16 mouse cellular contexts compared by ENCODE assay signal in the genomic region with DNA sequence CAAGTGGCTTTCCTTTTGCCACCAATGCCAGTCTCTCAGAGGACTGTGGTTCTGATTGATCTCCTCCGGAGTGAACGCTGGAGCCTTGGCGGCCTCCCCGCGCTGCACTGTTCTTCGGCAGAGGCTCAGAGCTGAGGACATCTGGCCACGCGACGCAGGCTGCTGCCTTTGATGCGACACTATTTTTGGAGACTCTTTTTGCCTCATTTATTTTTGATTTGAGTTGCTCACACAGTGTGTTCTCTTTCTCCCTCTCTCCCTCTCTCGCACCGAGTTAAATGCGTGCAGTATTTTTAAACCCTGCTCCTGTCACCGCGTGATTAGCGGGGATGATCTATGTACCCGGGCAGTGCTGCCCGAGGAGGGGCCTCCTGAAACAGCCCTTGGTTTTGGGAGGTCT. TPM values are rescaled to one million over a fixed set of nuclear protein-coding genes. Genes with fewer than 3 reads are reported as not detected.
DNase-seq lines count a peak whose midpoint lies in the region; ATAC-seq lines count a peak whose summit lies in the region.
"Had no signal": no experiment of that assay in that cellular context is flagged by ENCODE, and none has a peak within 500 bp of the region (broad histone marks: within the 10 kb centered on the region; RNA-seq: fewer than 3 reads in every experiment).

No protein-coding gene starts in this region.

- WGBS in heart, embryonic 14.5 days: 38% methylated on average over 18 of the region's 18 CpGs
- WGBS in limb, embryonic 11.5 days: 69% methylated on average over 18 of the region's 18 CpGs
- 82% methylated on average over 18 of the region's 18 CpGs for WGBS in limb, embryonic 10.5 days

- H3K27me3 ChIP-seq in heart, embryonic 14.5 days (ENCODE audit: control insufficient read depth, insufficient read depth, low read length): 0 out of 2 replicates have a peak, but pooled peaks cover 3% of the 10 kb centered on the region
- H3K27me3 ChIP-seq in limb, embryonic 11.5 days (ENCODE audit: control insufficient read depth, insufficient read depth, low read length): no peaks in the 10 kb centered on the region
- no peaks in the 10 kb centered on the region for H3K27me3 ChIP-seq in limb, embryonic 10.5 days (ENCODE audit: low read depth, poor library complexity, severe bottlenecking)
- H3K27me3 ChIP-seq: midbrain, embryonic 15.5 days had no signal

- H3K36me3 ChIP-seq in heart, embryonic 14.5 days (ENCODE audit: control insufficient read depth, insufficient read depth, low read length): no peaks in the 10 kb centered on the region
- H3K36me3 ChIP-seq in limb, embryonic 11.5 days (ENCODE audit: control insufficient read depth, insufficient read depth, low read length): no peaks in the 10 kb centered on the region
- H3K36me3 ChIP-seq in limb, embryonic 10.5 days: no peaks in the 10 kb centered on the region
- H3K36me3 ChIP-seq: midbrain, embryonic 15.5 days had no signal

- intact Hi-C loops in heart, postnatal 10 days (cut with DNase I): no loop called here
- intact Hi-C loops in left cerebral cortex, postnatal 14 days (cut with DNase I): no loop called here

- H3K9ac ChIP-seq in heart, embryonic 14.5 days (ENCODE audit: low read length): peak overlapping the region; percentile 14; the same call in 1 of the 2 replicates
- 0 out of 2 replicates have a peak overlapping the region, but pooled peaks have one; percentile 1 for H3K9ac ChIP-seq in limb, embryonic 11.5 days (ENCODE audit: low read length)
- H3K9ac ChIP-seq: midbrain, embryonic 15.5 days had no signal

- H3K9me3 ChIP-seq in heart, embryonic 14.5 days (ENCODE audit: control insufficient read depth, low read length): peaks cover under 1% of the 10 kb centered on the region; the same call in 1 of the 2 replicates
- no peaks in the 10 kb centered on the region for H3K9me3 ChIP-seq in limb, embryonic 11.5 days (ENCODE audit: control insufficient read depth, low read length)
- H3K9me3 ChIP-seq in limb, embryonic 10.5 days (replicated peaks): no peaks in the 10 kb centered on the region
- H3K9me3 ChIP-seq: midbrain, embryonic 15.5 days had no signal

- DNase-seq in heart, postnatal 10 days: no peak
- DNase-seq in limb, embryonic 11.5 days (ENCODE audit: low spot score): no peak
- no peak for DNase-seq in limb, embryonic 10.5 days (ENCODE audit: low spot score)
- DNase-seq in left cerebral cortex, postnatal 14 days (ENCODE audit: low spot score in 2 of 2): peak; percentile 79 to 88
- DNase-seq in right cerebral cortex, postnatal 36 days (ENCODE audit: low spot score in 2 of 2): peak; percentile 81 to 87
- DNase-seq in thymus, adult 18-20 months: no peak
- DNase-seq in c-Kit-positive CD71-positive TER-119-positive erythroid progenitor cells, embryonic 14.5 days (ENCODE audit: low spot score): no peak
- DNase-seq: cerebellum, adult 8-10 months; gastrocnemius, postnatal 10 days; heart, postnatal 4 days; spleen, adult 18-20 months had no signal

- peaks cover 3 to 6% of the 10 kb centered on the region in 2 experiments; a peak in 2 of 4 replicates for H3K4me1 ChIP-seq in heart, embryonic 14.5 days (ENCODE audit: control insufficient read depth in 2 of 2, insufficient read depth in 2 of 2, low read length in 2 of 2)
- no peaks in the 10 kb centered on the region for H3K4me1 ChIP-seq in limb, embryonic 11.5 days (ENCODE audit: control insufficient read depth, insufficient read depth, low read length)
- H3K4me1 ChIP-seq in limb, embryonic 10.5 days: peaks cover 10% of the 10 kb centered on the region

- no peak overlapping the region for H3K4me3 ChIP-seq in heart, embryonic 14.5 days (ENCODE audit: control insufficient read depth in 1 of 2, insufficient read depth in 1 of 2, low read depth in 1 of 2, low read length in 2 of 2)
- H3K4me3 ChIP-seq in limb, embryonic 11.5 days (ENCODE audit: low read depth, low read length): no peak overlapping the region
- no peak overlapping the region for H3K4me3 ChIP-seq in limb, embryonic 10.5 days
- H3K4me3 ChIP-seq: midbrain, embryonic 15.5 days had no signal

- H3K27ac ChIP-seq in heart, embryonic 14.5 days (replicated peaks in 1 of 2; ENCODE audit: control insufficient read depth in 1 of 2, insufficient read depth in 1 of 2, low read depth in 2 of 2, low read length in 2 of 2): no peak overlapping the region
- no peak overlapping the region for H3K27ac ChIP-seq in limb, embryonic 11.5 days (replicated peaks; ENCODE audit: low read depth, low read length)
- H3K27ac ChIP-seq in limb, embryonic 10.5 days: no peak overlapping the region
- H3K27ac ChIP-seq: kidney, postnatal 0 days; macrophage; midbrain, embryonic 15.5 days had no signal

- ATAC-seq in heart, embryonic 14.5 days (ENCODE audit: insufficient number of reproducible peaks, insufficient read depth, low FRiP score, low read depth): no peak
- ATAC-seq in limb, embryonic 11.5 days (ENCODE audit: insufficient number of reproducible peaks, low FRiP score, low TSS enrichment, low read depth): no peak
- ATAC-seq: activated CD4-positive, CD25-positive, alpha-beta regulatory T cell, adult 4 months; midbrain, embryonic 15.5 days had no signal

- H3K4me2 ChIP-seq in heart, embryonic 14.5 days (ENCODE audit: low read length): peak overlapping the region; percentile 9
- H3K4me2 ChIP-seq in limb, embryonic 11.5 days (ENCODE audit: low read depth, severe bottlenecking): no peak overlapping the region
- H3K4me2 ChIP-seq: midbrain, embryonic 15.5 days had no signal

RNA-seq across cellular contexts. Expression of gene Nphp4, which starts 19.9 kb away (rescaled TPM):
- 1.1 and 1.5 TPM in 2 replicates for polyA plus RNA-seq in heart, embryonic 14.5 days (2014; fragmentation: Nextera tagmentation; extraction: Ambion mirVana)
- total RNA-seq in heart, postnatal 10 days (2021): 1 to 10 TPM; 1.3 to 1.4 TPM
- 2.6 and 2.7 TPM in 2 replicates for polyA plus RNA-seq in limb, embryonic 11.5 days (2014; fragmentation: Nextera tagmentation; extraction: Ambion mirVana)
- 2.8 and 3.8 TPM in 2 replicates for polyA plus RNA-seq in limb, embryonic 10.5 days (2016; fragmentation: Nextera tagmentation; extraction: Ambion mirVana)
- total RNA-seq in left cerebral cortex, postnatal 14 days (2021): 10 to 100 TPM; 18.7 to 19.9 TPM

RNA-seq across cellular contexts. Expression of gene Kcnab2, which starts 21.1 kb away (rescaled TPM):
- polyA plus RNA-seq in heart, embryonic 14.5 days (2014; fragmentation: Nextera tagmentation; extraction: Ambion mirVana): 2.6 and 2.7 TPM in 2 replicates
- total RNA-seq in heart, postnatal 10 days (2021): 1 to 10 TPM; 2.4 to 2.7 TPM
- polyA plus RNA-seq in limb, embryonic 11.5 days (2014; fragmentation: Nextera tagmentation; extraction: Ambion mirVana): 3.6 and 3.7 TPM in 2 replicates
- 3.9 and 5.2 TPM in 2 replicates for polyA plus RNA-seq in limb, embryonic 10.5 days (2016; fragmentation: Nextera tagmentation; extraction: Ambion mirVana)
- total RNA-seq in left cerebral cortex, postnatal 14 days (2021): 100 to 1,000 TPM; 216 to 228 TPM

Comparison
In these comparisons a context has a peak if more than half of its experiments do, and no peak if none do; other contexts are left out.
1. DNase-seq: peak in left cerebral cortex, postnatal 14 days (2 of 2) and right cerebral cortex, postnatal 36 days (2 of 2); none in heart, postnatal 10 days (0 of 2), limb, embryonic 11.5 days (single experiment), limb, embryonic 10.5 days (single experiment), thymus, adult 18-20 months (0 of 2) and c-Kit-positive CD71-positive TER-119-positive erythroid progenitor cells, embryonic 14.5 days (single experiment).